Mouse (Mus musculus): Measurements from ENCODE around the gene Mex3d.

GRCm38 (mm10) chr10:80385811-80386734 lies 1.4 kb downstream of the Mex3d start:
- no peak for TF ChIP-seq CTCF (IDR thresholded peaks at IDR 0.05; ENCODE audit: low read depth)
- no peak for TF ChIP-seq EP300 (IDR thresholded peaks at IDR 0.05; ENCODE audit: low read depth)
